Mouse (Mus musculus) heart, embryonic 16.5 days (tissue): Measurements from ENCODE around the gene Myh14. TPM values are rescaled to one million over a fixed set of nuclear protein-coding genes. Genes with fewer than 3 reads are reported as not detected.

Source experiments
- ATAC-seq: fragments of 200-750 bp; cut with Nextera tagmentation; replicated peaks from 2 replicates; pipeline ENCODE4 v1.8.0; 2017; ENCODE audit warnings: moderate number of reproducible peaks; ENCODE audit not compliant: insufficient read depth, low FRiP score; ENCODE audit errors: extremely low read depth
- H3K27ac ChIP-seq: fragments of 300-500 bp; sonication (generic); 2 replicates; pipeline ENCODE4 v1.5.1; 2014; ENCODE audit warnings: mild to moderate bottlenecking, low read length, control low read depth, moderate library complexity
- H3K27me3 ChIP-seq: fragments of 300-500 bp; sonication (generic); 2 replicates; pipeline ENCODE4 v1.6.1; 2014; ENCODE audit warnings: low read length, mixed read lengths; ENCODE audit not compliant: control insufficient read depth, insufficient read depth
- H3K36me3 ChIP-seq: fragments of 300-500 bp; sonication (generic); 2 replicates; pipeline ENCODE4 v1.6.1; 2014; ENCODE audit not compliant: control insufficient read depth, insufficient read depth
- H3K4me1 ChIP-seq: fragments of 300-500 bp; sonication (generic); 2 replicates; pipeline ENCODE4 v1.6.1; 2014; ENCODE audit warnings: low read length, mixed read lengths; ENCODE audit not compliant: control insufficient read depth, insufficient read depth
- H3K4me2 ChIP-seq: fragments of 300-500 bp; sonication (generic); 2 replicates; pipeline ENCODE4 v1.6.1; 2014; ENCODE audit warnings: low read depth, mild to moderate bottlenecking, control low read depth, low read length
- H3K4me3 ChIP-seq: fragments of 300-500 bp; sonication (generic); 2 replicates; pipeline ENCODE4 v1.5.1; 2014; ENCODE audit warnings: mild to moderate bottlenecking, control low read depth, low read length
- H3K9ac ChIP-seq: fragments of 300-500 bp; sonication (generic); 2 replicates; pipeline ENCODE4 v1.6.1; 2014; ENCODE audit warnings: low read length, control low read depth
- H3K9me3 ChIP-seq: fragments of 300-500 bp; sonication (generic); replicated peaks from 2 replicates; pipeline ENCODE4 v1.6.1; 2016; ENCODE audit warnings: low read length; ENCODE audit not compliant: control insufficient read depth
- WGBS: fragments of 180-500 bp; shearing (Covaris S2); extraction: QIAGEN DNeasy Blood & Tissue Kit; methylation state at CpG from one replicate; pipeline ENCODE4 v1.1.7; 2014; 5-methylcytosine and 5-hydroxymethylcytosine counted together
- polyA plus RNA-seq: library from polyadenylated mRNA; unstranded; fragments of >200 nt; fragmentation: Nextera tagmentation; extraction: Ambion mirVana; gene quantifications from 2 replicates; pipeline ENCODE4 v1.2.1, GENCODE M21; 2015

The Myh14 gene
- polyA plus RNA-seq, 1 experiment from 2014 or later = 1.5 TPM

- H3K9me3 ChIP-seq = no peaks in the 10 kb centered on the region; the same call in 1 of the 2 replicates
- no peak overlapping the region for H3K9ac ChIP-seq
- H3K4me2 ChIP-seq = no peak overlapping the region
- H3K27ac ChIP-seq = no peak overlapping the region
- H3K4me3 ChIP-seq = no peak overlapping the region
- no peaks in the 10 kb centered on the region for H3K36me3 ChIP-seq
- no peak for ATAC-seq
- 64% methylated on average over 3 of the region's 3 CpGs for whole genome bisulfite sequencing
- peaks cover 26% of the 10 kb centered on the region for H3K27me3 ChIP-seq
- H3K4me1 ChIP-seq = no peaks in the 10 kb centered on the region
These were observed 53.6 kb downstream of the Myh14 start for GRCm38 (mm10) chr7:44617059-44617458.

GRCm38 (mm10) chr7:44615987-44616386 is 54.7 kb downstream of the Myh14 start:
- no peaks in the 10 kb centered on the region for H3K36me3 ChIP-seq
- ATAC-seq = no peak
- H3K4me3 ChIP-seq = no peak overlapping the region
- H3K4me2 ChIP-seq = no peak overlapping the region
- H3K27ac ChIP-seq = no peak overlapping the region
- no peaks in the 10 kb centered on the region; the same call in 1 of the 2 replicates for H3K9me3 ChIP-seq
- H3K27me3 ChIP-seq = peaks cover 30% of the 10 kb centered on the region
- 68% methylated on average over 14 of the region's 14 CpGs for WGBS
- no peak overlapping the region for H3K9ac ChIP-seq
- no peaks in the 10 kb centered on the region for H3K4me1 ChIP-seq

- Histone ChIP-seq H3K27me3 (peaks cover 30% of the 10 kb centered on the region), H3K4me2 (no peak overlapping the region), H3K9me3 (no peaks in the 10 kb centered on the region; the same call in 1 of the 2 replicates), H3K9ac (no peak overlapping the region), H3K27ac (no peak overlapping the region), H3K4me1 (no peaks in the 10 kb centered on the region), H3K4me3 (no peak overlapping the region), H3K36me3 (no peaks in the 10 kb centered on the region)
- no peak for ATAC-seq
- WGBS = 16% methylated on average over 10 of the region's 10 CpGs
These were observed 55.3 kb downstream of the Myh14 start for GRCm38 (mm10) chr7:44615309-44615708.

- Histone ChIP-seq H3K4me3 (no peak overlapping the region), H3K27ac (no peak overlapping the region), H3K36me3 (no peaks in the 10 kb centered on the region), H3K4me1 (no peaks in the 10 kb centered on the region), H3K27me3 (peaks cover 30% of the 10 kb centered on the region), H3K9ac (no peak overlapping the region), H3K4me2 (no peak overlapping the region), H3K9me3 (no peaks in the 10 kb centered on the region; the same call in 1 of the 2 replicates)
- no peak for ATAC-seq
- WGBS = 7% methylated on average over 20 of the region's 20 CpGs
These were observed 56.5 kb downstream of the Myh14 start for GRCm38 (mm10) chr7:44614041-44614688.

- Histone ChIP-seq H3K27me3 (peaks cover 31% of the 10 kb centered on the region), H3K4me3 (no peak overlapping the region)
These were observed 58.5 kb downstream of the Myh14 start for GRCm38 (mm10) chr7:44612192-44612591.

GRCm38 (mm10) chr7:44606171-44606901 is 64.3 kb downstream of the Myh14 start:
- Histone ChIP-seq H3K36me3 (no peaks in the 10 kb centered on the region), H3K9ac (no peak overlapping the region), H3K4me1 (0 out of 2 replicates have a peak, but pooled peaks cover 2% of the 10 kb centered on the region), H3K27ac (no peak overlapping the region), H3K9me3 (0 out of 2 replicates have a peak, but pooled peaks cover 5% of the 10 kb centered on the region), H3K27me3 (peaks cover 60% of the 10 kb centered on the region), H3K4me2 (no peak overlapping the region), H3K4me3 (no peak overlapping the region)
- no peak for ATAC-seq
- WGBS = 12% methylated on average over 29 of the region's 29 CpGs

More at GRCm38 (mm10) chr7:44612192-44612591, 58.5 kb downstream of the Myh14 start:
- H3K4me1 ChIP-seq = no peaks in the 10 kb centered on the region
- WGBS = 49% methylated on average over 7 of the region's 7 CpGs
- H3K4me2 ChIP-seq = no peak overlapping the region
- H3K27ac ChIP-seq = no peak overlapping the region
- H3K9me3 ChIP-seq = peaks cover 5% of the 10 kb centered on the region; the same call in 1 of the 2 replicates
- H3K9ac ChIP-seq = no peak overlapping the region
- no peak for ATAC-seq
- H3K36me3 ChIP-seq = no peaks in the 10 kb centered on the region

- Histone ChIP-seq H3K27me3 (peaks cover 66% of the 10 kb centered on the region), H3K27ac (no peak overlapping the region), H3K4me1 (0 out of 2 replicates have a peak, but pooled peaks cover 2% of the 10 kb centered on the region), H3K4me2 (no peak overlapping the region), H3K4me3 (no peak overlapping the region), H3K36me3 (no peaks in the 10 kb centered on the region), H3K9ac (no peak overlapping the region), H3K9me3 (0 out of 2 replicates have a peak, but pooled peaks cover 5% of the 10 kb centered on the region)
- WGBS = 35% methylated on average over 7 of the region's 7 CpGs
- no peak for ATAC-seq
These were observed 65.2 kb downstream of the Myh14 start for GRCm38 (mm10) chr7:44605436-44605835.

- no peaks in the 10 kb centered on the region for H3K36me3 ChIP-seq
- H3K4me3 ChIP-seq = no peak overlapping the region
- H3K9me3 ChIP-seq = 0 out of 2 replicates have a peak, but pooled peaks cover 5% of the 10 kb centered on the region
- 4% methylated on average over 8 of the region's 8 CpGs for WGBS
- H3K4me1 ChIP-seq = 0 out of 2 replicates have a peak, but pooled peaks cover 2% of the 10 kb centered on the region
- H3K27ac ChIP-seq = no peak overlapping the region
- no peak for ATAC-seq
- H3K9ac ChIP-seq = no peak overlapping the region
- no peak overlapping the region for H3K4me2 ChIP-seq
- H3K27me3 ChIP-seq = peaks cover 72% of the 10 kb centered on the region
These were observed 66.0 kb downstream of the Myh14 start for GRCm38 (mm10) chr7:44604619-44605018.

- H3K9ac ChIP-seq = no peak overlapping the region
- ATAC-seq = no peak
- peak overlapping the region; percentile 26 for H3K4me3 ChIP-seq
- WGBS = 2% methylated on average over 22 of the region's 25 CpGs
- peaks cover 72% of the 10 kb centered on the region for H3K27me3 ChIP-seq
- H3K4me2 ChIP-seq = peak overlapping the region; percentile 42
- H3K27ac ChIP-seq = no peak overlapping the region
- H3K36me3 ChIP-seq = no peaks in the 10 kb centered on the region
- H3K4me1 ChIP-seq = 0 out of 2 replicates have a peak, but pooled peaks cover 2% of the 10 kb centered on the region
- H3K9me3 ChIP-seq = 0 out of 2 replicates have a peak, but pooled peaks cover 5% of the 10 kb centered on the region
These were observed 66.5 kb downstream of the Myh14 start for GRCm38 (mm10) chr7:44604139-44604606.
